Mouse (Mus musculus) midbrain, embryonic 14.5 days (tissue): ENCODE data around the gene Ncoa5. TPM values are rescaled to one million over a fixed set of nuclear protein-coding genes. Genes with fewer than 3 reads are reported as not detected.

ENCODE experiments used
- ATAC-seq: fragments of 200-750 bp; cut with Nextera tagmentation; 2 replicates; pipeline ENCODE4 v1.8.0; 2017; ENCODE audit warnings: moderate number of reproducible peaks, moderate library complexity; ENCODE audit not compliant: low FRiP score, low TSS enrichment
- DNase-seq: peaks from one replicate; pipeline ENCODE4 v3.0.0-alpha.2; 2015
- H3K27ac ChIP-seq: fragments of 300-500 bp; sonication (generic); replicated peaks from 2 replicates; pipeline ENCODE4 v1.5.1; 2014; ENCODE audit warnings: mild to moderate bottlenecking, low read depth, low read length, moderate library complexity
- H3K27me3 ChIP-seq: fragments of 300-500 bp; sonication (generic); 2 replicates; pipeline ENCODE4 v1.6.1; 2014; ENCODE audit warnings: low read length, control low read depth, mixed read lengths; ENCODE audit not compliant: control insufficient read depth, insufficient read depth
- H3K36me3 ChIP-seq: fragments of 300-500 bp; sonication (generic); 2 replicates; pipeline ENCODE4 v1.6.1; 2014; ENCODE audit warnings: low read length, control low read depth; ENCODE audit not compliant: control insufficient read depth, insufficient read depth
- H3K4me1 ChIP-seq: fragments of 300-500 bp; sonication (generic); 2 replicates; pipeline ENCODE4 v1.6.1; 2014; ENCODE audit warnings: mild to moderate bottlenecking, antibody characterized with exemption, low read length, control low read depth; ENCODE audit not compliant: control insufficient read depth, insufficient read depth
- H3K4me2 ChIP-seq: fragments of 300-500 bp; sonication (generic); 2 replicates; pipeline ENCODE4 v1.6.1; 2014; ENCODE audit warnings: mild to moderate bottlenecking, low read length, moderate library complexity
- H3K4me3 ChIP-seq: fragments of 300-500 bp; sonication (generic); replicated peaks from 2 replicates; pipeline ENCODE4 v1.5.1; 2014; ENCODE audit warnings: low read depth, low read length
- H3K9ac ChIP-seq: fragments of 300-500 bp; sonication (generic); replicated peaks from 2 replicates; pipeline ENCODE4 v1.6.1; 2014; ENCODE audit warnings: mild to moderate bottlenecking, low read length, moderate library complexity
- H3K9me3 ChIP-seq: fragments of 300-500 bp; sonication (generic); 2 replicates; pipeline ENCODE4 v1.6.1; 2016; ENCODE audit warnings: low read length, control low read depth, mixed read lengths; ENCODE audit not compliant: control insufficient read depth
- WGBS: fragments of 180-500 bp; shearing (Covaris S2); extraction: QIAGEN DNeasy Blood & Tissue Kit; methylation state at CpG from one replicate; pipeline ENCODE4 v1.1.7; 2014; 5-methylcytosine and 5-hydroxymethylcytosine counted together
- polyA plus RNA-seq: library from polyadenylated mRNA; unstranded; fragments of >200 nt; fragmentation: Nextera tagmentation; extraction: Ambion mirVana; gene quantifications from 2 replicates; pipeline ENCODE4 v1.2.1, GENCODE M21; 2014

Ncoa5 gene
- polyA plus RNA-seq, 1 experiment from 2014 or later = 105 TPM

DNA sequence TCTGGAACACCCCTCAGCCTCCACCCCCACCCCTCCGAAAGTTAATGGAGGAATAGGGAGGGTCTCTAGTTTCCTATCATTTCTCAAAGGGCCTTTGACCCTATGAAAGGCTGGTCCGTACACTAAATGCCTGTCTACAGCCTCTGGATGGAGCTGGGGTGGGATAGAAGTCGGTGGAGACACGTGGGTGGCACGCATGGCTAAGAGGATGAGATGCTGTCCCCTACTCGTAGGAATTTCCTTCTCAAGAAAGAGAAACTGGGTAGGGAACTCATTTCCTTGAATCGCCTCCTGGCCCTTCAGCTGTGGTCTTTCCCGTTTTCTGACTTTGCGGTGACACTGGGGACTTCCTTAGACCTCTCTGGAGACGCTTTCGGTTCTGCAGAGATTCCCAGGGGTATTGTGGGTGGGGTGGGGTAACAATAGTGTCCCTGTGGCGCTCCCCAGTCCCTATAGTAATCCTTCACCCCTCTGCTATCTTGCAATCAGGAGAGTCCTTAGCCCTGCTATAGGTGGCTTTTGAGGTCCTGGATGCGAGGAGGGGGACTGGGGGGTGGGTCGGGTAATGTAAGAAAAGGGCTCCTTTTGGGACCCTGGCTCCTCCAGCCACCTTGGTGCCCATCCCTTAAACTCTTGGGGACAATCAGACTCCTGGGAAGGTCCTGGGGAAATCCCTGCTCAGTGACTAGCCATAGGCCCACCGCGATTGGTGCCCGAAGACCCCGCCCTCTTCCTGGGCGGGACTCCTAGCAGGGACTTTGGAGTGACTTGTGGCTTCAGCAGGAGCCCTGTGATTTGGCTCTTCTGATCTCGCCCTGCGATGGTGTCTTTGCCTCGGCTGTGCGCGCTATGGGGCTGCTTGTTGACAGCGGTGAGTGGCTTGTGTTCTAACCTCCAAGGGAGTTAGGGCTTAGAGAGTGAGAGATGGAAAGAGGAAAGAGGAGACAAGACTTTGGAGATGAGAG is 20.5 kb upstream of the Ncoa5 start, which contains the start of gene Cd40:
Gene Cd40, plus strand, starts transcription at position 740 of the 965 bp plus-strand sequence.
- ATAC-seq (no peak), DNase-seq (peak; percentile 61)
- Histone ChIP-seq H3K4me1 (peaks cover 18% of the 10 kb centered on the region), H3K4me3 (no peak within 1 kb of the TSS), H3K27ac (no peak within 1 kb of the TSS), H3K9me3 (no peaks in the 10 kb centered on the region), H3K9ac (no peak within 1 kb of the TSS), H3K36me3 (no peaks in the 10 kb centered on the region), H3K27me3 (0 out of 2 replicates have a peak, but pooled peaks cover 3% of the 10 kb centered on the region), H3K4me2 (peak within 1 kb of the TSS; percentile 7)
- 14% methylated on average over 25 of the region's 25 CpGs for WGBS

DNA sequence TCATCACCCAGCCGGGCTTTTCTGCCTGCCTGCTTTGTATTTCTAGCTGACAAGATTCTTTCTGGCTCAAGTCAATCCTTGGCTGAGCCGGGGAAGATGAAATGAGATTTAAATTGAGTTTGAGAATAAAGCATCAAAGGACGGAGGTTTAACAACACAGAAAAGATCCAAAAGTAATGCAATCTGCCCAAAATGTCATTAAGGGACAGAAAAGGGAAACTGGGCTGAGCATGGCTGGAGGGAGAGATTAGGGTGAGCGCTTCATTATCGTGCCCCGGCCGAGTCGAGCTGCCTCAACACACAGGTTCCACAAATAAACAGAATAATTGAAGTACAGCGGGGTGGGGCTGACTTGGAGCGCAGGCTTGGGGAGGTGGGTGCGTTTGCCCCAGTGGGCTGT is 16.9 kb upstream of the Ncoa5 start:
- Histone ChIP-seq H3K36me3 (no peaks in the 10 kb centered on the region), H3K4me3 (no peak overlapping the region), H3K4me1 (peaks cover 18% of the 10 kb centered on the region), H3K9ac (peak overlapping the region; percentile 14; the same call in 1 of the 2 replicates), H3K27me3 (no peaks in the 10 kb centered on the region), H3K9me3 (no peaks in the 10 kb centered on the region), H3K27ac (peak overlapping the region; percentile 82), H3K4me2 (no peak overlapping the region)
- DNase-seq (peak; percentile 71), ATAC-seq (peak; percentile 20; the same call in 1 of the 2 replicates)
- 16% methylated on average over 11 of the region's 11 CpGs for WGBS

DNA sequence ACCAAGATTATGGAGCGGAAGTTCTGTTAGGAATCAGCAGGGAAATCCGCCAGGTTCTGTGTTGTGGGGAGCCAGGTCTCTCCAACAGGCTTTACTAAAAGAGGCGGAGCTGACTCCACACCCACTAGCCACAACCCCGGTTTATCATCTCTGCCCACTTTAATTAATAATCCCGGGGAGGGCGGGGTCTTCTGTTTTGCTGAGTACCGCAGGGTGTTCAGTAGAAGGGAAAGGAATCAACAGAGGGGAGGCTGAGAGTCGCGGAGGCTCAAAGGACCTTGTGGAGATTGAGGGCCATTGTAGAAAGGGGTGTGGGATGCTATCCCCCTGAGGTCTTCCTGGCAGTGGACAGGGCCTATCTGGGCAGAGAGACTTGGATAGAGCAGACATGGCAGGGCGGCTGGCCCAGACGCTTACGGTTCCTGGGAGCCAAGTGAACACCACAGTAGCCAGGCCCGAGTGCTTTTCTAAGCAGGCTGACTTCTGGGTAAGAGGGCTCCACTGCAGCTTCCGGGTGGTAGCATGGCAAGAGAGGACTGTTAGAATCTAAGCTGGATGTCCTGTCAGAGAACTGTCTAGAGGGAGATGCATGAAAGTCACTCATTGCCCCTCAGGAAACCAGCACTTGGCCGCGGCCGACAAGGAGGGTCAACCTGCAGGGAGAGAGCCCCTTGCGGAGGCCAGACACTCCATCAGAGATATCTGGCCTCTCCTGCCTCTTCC is 16.3 kb upstream of the Ncoa5 start:
- DNase-seq (no peak), ATAC-seq (no peak)
- peaks cover 18% of the 10 kb centered on the region for H3K4me1 ChIP-seq
- H3K9ac ChIP-seq = peak overlapping the region; percentile 14; the same call in 1 of the 2 replicates
- H3K27me3 ChIP-seq = no peaks in the 10 kb centered on the region
- no peaks in the 10 kb centered on the region for H3K36me3 ChIP-seq
- peak overlapping the region; percentile 82 for H3K27ac ChIP-seq
- no peaks in the 10 kb centered on the region for H3K9me3 ChIP-seq
- no peak overlapping the region for H3K4me3 ChIP-seq
- H3K4me2 ChIP-seq = no peak overlapping the region
- 62% methylated on average over 18 of the region's 18 CpGs for WGBS

DNA sequence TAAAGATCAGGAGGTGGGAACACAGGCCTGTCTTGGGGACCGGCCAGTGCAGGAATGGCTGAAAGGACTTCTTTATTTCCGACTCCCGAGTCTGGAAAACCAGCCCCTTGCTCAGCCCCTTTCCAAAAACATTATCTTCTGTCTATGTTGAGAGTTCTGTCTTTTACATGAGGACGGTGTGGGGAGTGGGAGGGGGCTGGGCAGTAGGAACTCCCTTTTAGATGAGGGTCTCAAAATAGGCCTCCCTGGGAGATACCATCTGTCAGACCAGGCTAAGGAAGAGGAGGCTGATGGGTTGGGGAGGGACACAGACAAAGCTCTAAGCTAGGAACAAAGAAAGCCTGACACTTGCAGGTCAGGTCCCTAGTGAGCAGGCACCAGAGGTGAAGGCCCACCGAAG is 14.4 kb upstream of the Ncoa5 start:
- H3K9me3 ChIP-seq = no peaks in the 10 kb centered on the region
- H3K9ac ChIP-seq = no peak overlapping the region
- 48% methylated on average over 5 of the region's 5 CpGs for WGBS
- DNase-seq = no peak
- ATAC-seq = no peak
- no peak overlapping the region for H3K4me3 ChIP-seq
- no peaks in the 10 kb centered on the region for H3K36me3 ChIP-seq
- H3K27me3 ChIP-seq = no peaks in the 10 kb centered on the region
- H3K4me1 ChIP-seq = peaks cover 11% of the 10 kb centered on the region
- no peak overlapping the region for H3K27ac ChIP-seq
- H3K4me2 ChIP-seq = no peak overlapping the region

DNA sequence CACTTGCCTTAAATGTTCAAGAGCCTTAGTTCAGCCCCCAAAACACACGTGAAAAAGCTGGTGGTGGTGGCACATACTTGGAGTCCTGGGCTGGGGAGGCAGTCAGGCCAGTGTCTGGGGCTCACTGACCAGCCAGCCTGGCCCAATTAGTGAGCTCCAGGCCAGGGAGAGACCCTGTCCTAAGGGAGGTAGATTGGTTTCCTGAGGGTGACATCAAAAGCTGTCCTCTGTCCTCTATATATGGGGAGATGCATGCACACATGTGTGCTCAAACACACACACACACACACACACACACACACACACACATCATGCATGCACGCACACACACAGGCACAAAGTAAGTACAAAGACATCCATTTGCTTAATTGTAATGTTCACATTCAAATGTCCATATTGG is 9.1 kb upstream of the Ncoa5 start:
- Histone ChIP-seq H3K36me3 (no peaks in the 10 kb centered on the region), H3K9me3 (no peaks in the 10 kb centered on the region), H3K4me2 (peak overlapping the region; percentile 48; the same call in 1 of the 2 replicates), H3K9ac (no peak overlapping the region), H3K27me3 (no peaks in the 10 kb centered on the region), H3K4me3 (no peak overlapping the region), H3K27ac (peak overlapping the region; percentile 74), H3K4me1 (peaks cover 13% of the 10 kb centered on the region)
- WGBS = 51% methylated on average over 2 of the region's 2 CpGs
- no peak for ATAC-seq
- no peak for DNase-seq

DNA sequence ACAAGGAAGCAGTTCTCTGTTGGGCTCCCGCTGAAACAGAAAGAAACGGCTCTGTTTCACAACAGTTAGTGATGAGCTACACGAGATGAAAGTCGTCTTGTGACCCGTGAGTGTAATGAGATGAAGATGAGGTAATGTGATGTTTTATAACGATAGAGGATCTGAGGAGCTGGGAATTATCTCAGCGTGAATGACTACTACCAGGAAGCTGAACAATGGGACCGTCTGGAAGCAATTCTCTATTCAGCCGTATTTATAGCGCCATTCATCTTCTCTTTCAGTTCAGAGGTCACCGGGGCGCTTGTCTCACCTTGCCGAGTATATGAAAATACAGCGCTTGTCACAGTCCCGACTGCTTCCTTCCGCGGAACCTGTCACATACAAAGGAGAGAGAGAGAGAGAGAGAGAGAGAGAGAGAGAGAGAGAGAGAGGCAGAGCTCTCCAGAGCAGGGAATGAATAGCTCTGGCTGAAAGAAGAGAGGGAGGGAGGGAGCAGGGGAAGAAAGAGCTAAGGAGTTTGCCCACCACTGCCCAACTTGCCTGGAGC is 8.5 kb upstream of the Ncoa5 start:
- DNase-seq (peak; percentile 75), ATAC-seq (peak; percentile 14; the same call in 1 of the 2 replicates)
- peak overlapping the region; percentile 17; the same call in 1 of the 2 replicates for H3K4me3 ChIP-seq
- WGBS = 3% methylated on average over 17 of the region's 17 CpGs
- no peaks in the 10 kb centered on the region for H3K36me3 ChIP-seq
- peaks cover 13% of the 10 kb centered on the region for H3K4me1 ChIP-seq
- peak overlapping the region; percentile 44; the same call in 1 of the 2 replicates for H3K9ac ChIP-seq
- no peaks in the 10 kb centered on the region for H3K9me3 ChIP-seq
- H3K4me2 ChIP-seq = peak overlapping the region; percentile 48
- no peaks in the 10 kb centered on the region for H3K27me3 ChIP-seq
- H3K27ac ChIP-seq = peak overlapping the region; percentile 74

DNA sequence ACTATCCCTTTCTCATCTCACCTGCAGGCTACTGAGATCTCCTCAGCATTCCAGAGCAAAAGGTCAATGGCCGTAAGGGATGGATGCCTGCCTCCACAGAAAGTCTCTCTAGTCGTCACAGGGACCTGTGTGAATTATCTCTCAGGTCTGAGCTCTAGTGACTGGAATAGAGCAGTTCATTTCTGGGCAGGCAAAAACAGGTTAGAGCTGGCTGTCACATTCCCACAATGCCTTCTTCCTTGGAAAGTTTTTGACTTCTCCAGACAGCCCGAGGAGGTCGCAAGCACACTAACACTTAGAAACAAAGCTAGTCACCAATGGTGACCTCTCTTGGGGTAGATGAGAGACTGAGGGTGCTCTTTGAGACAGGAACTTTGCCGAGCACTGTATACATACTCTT is 7.5 kb upstream of the Ncoa5 start:
- Histone ChIP-seq H3K4me3 (no peak overlapping the region), H3K4me2 (no peak overlapping the region), H3K4me1 (peaks cover 13% of the 10 kb centered on the region), H3K9ac (no peak overlapping the region), H3K27me3 (no peaks in the 10 kb centered on the region), H3K9me3 (no peaks in the 10 kb centered on the region), H3K36me3 (no peaks in the 10 kb centered on the region), H3K27ac (no peak overlapping the region)
- no peak for ATAC-seq
- no peak for DNase-seq
- 85% methylated on average over 5 of the region's 5 CpGs for WGBS

DNA sequence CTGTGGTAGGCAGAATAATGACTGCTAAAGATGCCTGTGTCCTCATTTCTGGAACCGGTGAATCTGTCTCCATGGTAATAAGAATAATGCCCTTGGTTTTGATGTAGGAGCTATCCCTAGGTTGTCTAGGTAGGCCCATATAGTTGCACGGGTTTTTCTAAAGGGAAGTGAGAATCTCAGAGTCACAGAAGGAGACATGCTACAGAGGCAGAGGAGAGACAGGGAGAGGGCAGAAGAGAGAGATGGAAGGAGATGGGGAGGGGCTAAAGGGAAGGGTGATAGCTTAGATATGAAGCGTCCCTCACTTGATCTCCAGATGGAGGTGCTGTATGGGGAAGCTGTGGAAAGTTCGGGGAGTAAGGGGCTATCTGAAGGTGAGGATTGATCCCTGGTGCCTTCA is 2.7 kb upstream of the Ncoa5 start:
- H3K4me2 ChIP-seq = no peak overlapping the region
- peaks cover 17% of the 10 kb centered on the region for H3K4me1 ChIP-seq
- H3K9ac ChIP-seq = no peak overlapping the region
- no peak overlapping the region for H3K4me3 ChIP-seq
- DNase-seq (no peak), ATAC-seq (no peak)
- H3K36me3 ChIP-seq = no peaks in the 10 kb centered on the region
- no peak overlapping the region for H3K27ac ChIP-seq
- H3K9me3 ChIP-seq = no peaks in the 10 kb centered on the region
- 59% methylated on average over 4 of the region's 4 CpGs for WGBS
- H3K27me3 ChIP-seq = no peaks in the 10 kb centered on the region
